Mouse (Mus musculus) adrenal gland, postnatal 4 days (tissue): Measurements from ENCODE around the gene Lrrc75a. TPM values are rescaled to one million over a fixed set of nuclear protein-coding genes. Genes with fewer than 3 reads are reported as not detected.

Source experiments
- DNase-seq, 2 experiments: peaks; one replicate each; pipeline ENCODE4 v3.0.0; 2021 to 2022; ENCODE audit warnings: low spot score in 2 of 2, mixed read lengths in 2 of 2
- total RNA-seq, 2 experiments: library from RNA; stranded (reverse); gene quantifications; 2 replicates each; pipeline ENCODE4 v1.2.3; 2021

Gene Lrrc75a
- total RNA-seq, 2 experiments from 2014 or later = 47.8 to 53.0 TPM

GRCm38 (mm10) chr11:62645732-62646494 lies 2.4 kb downstream of the Lrrc75a start:
- no peak for DNase-seq

GRCm38 (mm10) chr11:62645337-62645675 lies 3.0 kb downstream of the Lrrc75a start:
- no peak for DNase-seq

DNA sequence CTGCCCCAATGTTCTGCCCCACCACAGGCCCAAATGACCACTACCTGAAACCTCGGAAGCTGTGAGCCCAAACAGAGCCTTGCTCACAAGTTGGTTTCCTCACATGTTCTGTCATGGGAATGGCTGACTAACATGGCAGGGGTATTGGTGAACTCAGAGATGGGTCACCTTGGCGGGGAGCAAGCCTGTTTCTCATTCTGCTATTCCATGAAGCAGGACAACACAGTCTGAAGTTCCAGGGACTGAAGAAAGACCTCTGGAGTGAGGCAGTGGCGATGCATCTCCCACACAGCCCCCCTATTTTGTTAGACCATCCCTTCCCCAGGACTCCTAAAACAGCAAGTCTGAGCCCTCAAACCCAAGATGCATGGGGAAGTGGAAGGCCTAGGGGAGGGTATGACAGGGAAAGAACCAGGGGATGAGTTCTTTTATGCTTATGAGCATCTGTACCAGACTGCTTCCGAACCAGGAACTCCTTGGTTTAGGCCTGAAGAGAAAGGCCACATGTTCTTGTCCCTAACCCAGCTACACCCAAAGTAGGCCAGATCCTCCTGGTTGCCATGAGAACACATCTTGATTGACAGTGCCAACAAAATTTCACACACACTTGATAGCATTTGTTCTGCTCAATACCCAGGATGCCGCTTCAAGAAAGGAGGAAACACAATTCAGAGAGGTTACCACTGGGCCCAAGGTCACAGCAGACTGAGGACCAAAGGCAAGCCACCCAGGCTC lies 3.6 kb downstream of the Lrrc75a start:
- no peak for DNase-seq

GRCm38 (mm10) chr11:62643681-62644363 lies 4.5 kb downstream of the Lrrc75a start:
- no peak for DNase-seq

- no peak for DNase-seq
These were observed 5.2 kb downstream of the Lrrc75a start for GRCm38 (mm10) chr11:62643011-62643631.

GRCm38 (mm10) chr11:62642023-62642844 lies 6.1 kb downstream of the Lrrc75a start:
- DNase-seq = no peak

DNA sequence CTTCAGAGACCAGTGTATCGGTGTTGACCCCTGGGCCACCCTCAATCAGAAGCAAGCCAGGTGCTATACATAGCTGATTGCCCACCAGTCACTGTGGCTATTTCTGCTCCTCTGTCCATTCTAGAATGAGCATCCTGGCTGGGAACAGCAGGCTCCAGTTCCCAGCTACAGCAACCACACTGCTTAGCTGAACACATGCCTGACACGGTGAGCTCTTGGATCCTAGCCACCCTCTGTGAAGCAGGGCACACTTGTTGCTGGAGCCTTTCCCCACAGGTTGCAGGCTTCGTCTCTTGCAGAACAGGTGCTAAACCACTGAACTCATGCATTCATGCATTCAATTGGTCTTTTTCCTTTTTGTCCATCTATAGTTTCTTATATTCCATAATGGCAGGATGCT lies 7.9 kb downstream of the Lrrc75a start:
- no peak for DNase-seq

DNA sequence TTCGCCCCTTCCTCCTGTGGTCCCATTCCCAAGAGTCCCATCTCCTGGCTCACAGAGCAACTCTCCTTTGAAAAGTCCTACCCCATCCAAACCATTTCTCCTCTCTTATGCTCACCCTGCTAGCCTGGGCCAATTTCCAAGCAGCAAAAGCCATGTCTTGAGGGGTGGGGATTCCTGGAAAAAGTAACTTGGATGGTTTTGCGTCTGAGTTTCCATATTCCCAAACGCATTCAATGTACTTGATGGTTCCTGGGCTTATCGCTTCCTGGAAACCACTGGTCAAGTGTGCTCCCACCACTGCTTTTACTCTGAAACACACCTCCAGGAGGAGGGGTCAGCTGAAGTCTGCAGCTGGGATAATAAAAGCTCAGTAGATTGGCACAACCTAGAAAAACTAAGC lies 9.9 kb downstream of the Lrrc75a start:
- no peak for DNase-seq

- no peak for DNase-seq
These were observed 10.5 kb downstream of the Lrrc75a start for GRCm38 (mm10) chr11:62637806-62638205.

- no peak for DNase-seq
These were observed 10.9 kb downstream of the Lrrc75a start for GRCm38 (mm10) chr11:62637401-62637800.

- no peak for DNase-seq
These were observed 11.5 kb downstream of the Lrrc75a start for GRCm38 (mm10) chr11:62636840-62637221.

DNA sequence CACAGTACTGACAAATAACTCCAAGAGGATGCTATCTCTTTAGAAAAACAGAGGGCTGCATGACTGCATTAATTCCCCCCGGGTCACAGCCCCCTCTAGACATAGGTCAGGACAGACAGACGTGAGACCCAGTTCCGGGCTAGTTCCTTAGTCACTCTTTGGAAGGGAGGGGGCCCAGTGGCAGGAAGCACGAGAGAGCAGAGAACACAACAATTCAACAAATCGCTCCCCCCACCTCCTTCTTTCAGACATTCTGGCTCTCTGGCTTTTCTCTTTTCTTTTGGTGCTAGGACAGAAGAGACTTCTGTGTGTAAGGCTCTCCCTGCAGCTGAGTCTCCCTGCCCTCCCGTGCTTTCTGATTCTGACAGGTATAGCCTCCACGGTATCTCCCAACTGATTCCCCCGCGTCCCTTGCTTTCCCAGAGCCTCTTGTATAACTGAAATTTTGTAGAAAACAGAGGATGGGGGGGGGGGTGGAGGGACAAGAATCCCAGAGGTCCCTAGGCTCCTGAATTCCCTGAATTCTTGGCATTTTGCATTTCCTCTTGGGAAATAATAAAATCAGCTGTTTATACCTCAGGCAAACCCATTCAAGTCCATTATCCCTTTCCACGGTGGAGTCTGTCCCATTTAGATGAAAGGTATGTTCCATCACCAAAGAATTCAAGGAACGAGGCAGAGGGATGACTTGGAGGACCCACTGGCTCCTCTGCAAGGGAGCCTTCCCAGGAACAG lies 12.1 kb downstream of the Lrrc75a start:
- no peak for DNase-seq

GRCm38 (mm10) chr11:62635406-62635805 lies 12.9 kb downstream of the Lrrc75a start:
- DNase-seq = no peak

- no peak for DNase-seq
These were observed 17.2 kb downstream of the Lrrc75a start for GRCm38 (mm10) chr11:62631138-62631537.

DNA sequence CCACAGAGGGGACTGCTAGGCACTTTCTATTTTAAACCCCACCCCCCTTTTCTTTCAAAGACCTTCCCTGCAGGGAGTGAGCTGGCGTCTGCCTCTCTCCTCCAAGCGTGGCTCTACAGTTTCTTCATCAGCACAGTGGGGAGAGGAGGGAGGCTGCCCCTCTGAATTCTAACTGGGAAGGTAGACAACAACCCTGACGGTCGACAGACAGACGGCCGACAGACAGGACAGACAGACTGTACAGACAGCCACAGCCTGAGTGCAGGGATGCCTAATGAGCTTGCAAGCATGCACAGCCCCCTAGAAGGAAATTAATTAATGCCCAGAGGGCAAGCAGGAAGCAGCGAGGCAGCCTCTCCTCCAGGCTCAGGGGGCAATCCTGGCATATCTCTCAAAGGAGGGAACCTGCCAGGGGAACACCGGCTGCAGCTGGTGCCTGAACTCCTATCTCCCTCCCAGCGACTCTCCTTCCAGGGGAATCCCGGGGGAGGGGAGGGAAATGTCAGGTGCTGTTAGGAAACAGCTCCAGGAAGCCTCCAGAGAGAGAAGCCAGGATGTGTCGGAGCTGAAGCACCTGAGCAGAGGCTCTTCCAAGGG lies 18.0 kb downstream of the Lrrc75a start:
- no peak for DNase-seq

DNA sequence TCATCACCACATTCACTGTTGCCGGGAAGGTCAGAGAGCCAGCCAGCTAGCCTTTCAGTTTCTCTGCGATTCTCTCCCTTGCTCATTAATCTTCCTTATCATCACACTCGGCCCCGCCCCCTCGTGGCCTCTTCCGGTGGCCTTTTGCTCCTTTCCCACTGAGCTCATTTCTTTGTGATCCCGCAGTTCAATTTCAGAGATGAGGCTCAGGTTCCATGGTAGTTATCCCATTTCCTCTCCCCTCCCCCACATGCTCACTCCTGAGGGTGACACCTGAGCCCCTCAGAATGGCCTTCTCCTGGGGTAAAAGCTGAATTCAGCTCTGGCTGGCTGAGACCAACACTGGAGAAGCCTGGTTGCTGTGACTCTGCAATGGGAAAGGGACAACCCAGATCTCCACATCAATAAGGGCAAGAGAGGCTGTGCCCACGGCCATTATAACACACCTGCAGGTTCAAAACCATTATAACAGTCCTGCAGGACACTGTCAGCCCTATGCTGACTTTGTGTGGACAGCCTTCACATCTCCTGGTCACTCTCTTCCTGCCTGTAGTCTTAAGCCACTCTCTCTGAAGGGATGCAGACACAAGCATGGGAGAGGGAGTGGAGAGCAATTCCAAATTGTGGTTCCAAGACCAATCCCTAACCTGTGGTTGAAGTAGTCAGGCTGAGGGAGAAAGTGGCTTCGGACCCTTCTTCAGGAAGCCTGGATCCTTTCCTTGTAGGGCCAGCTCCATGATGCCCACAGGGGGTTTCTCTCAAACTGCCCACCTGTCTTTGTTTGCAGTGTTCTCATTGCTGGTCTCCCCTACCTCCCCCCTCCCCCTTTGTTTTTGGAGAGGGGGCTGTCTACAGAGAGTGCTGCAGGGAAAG lies 18.7 kb downstream of the Lrrc75a start:
- peak in 1 of 2 experiments; percentile 43 for DNase-seq

- DNase-seq = peak in 1 of 2 experiments; percentile 53
These were observed 23.7 kb downstream of the Lrrc75a start for GRCm38 (mm10) chr11:62624341-62625291.

DNA sequence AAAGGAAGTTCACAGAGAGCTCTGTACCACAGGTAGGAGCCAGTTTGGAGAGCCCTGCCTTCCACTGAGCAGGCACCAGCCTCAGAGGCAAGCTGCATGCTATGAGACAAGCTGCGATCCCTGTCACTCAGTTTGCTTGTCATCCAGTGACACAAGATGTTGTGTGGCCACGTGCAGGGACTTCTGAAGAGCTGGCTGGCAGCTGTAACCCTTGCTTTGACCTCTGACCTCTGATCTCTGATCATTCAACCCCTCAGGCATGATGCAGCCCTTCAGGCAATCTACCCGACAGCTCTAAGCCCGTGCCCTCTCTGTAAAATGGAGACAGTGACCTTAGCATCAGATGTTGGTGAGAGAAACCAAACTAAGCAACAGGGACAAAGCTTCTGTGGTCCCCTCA lies 25.5 kb downstream of the Lrrc75a start:
- DNase-seq = no peak
